Mouse (Mus musculus) intestine, embryonic 16.5 days (tissue): ENCODE measurements at regions not wholly inside any gene's neighbourhood (a gene's known extent, or its start where the extent isn't known, plus 50 kb on each side); places are given as distances from the start of the nearest gene placed in this dataset.

ENCODE experiments used
- ATAC-seq: fragments of 200-750 bp; cut with Nextera tagmentation; 2 replicates; pipeline ENCODE4 v1.8.0; 2017; ENCODE audit warnings: moderate TSS enrichment, moderate library complexity
- H3K27ac ChIP-seq: fragments of 300-500 bp; sonication (generic); 2 replicates; pipeline ENCODE4 v1.5.1; 2014; ENCODE audit warnings: mild to moderate bottlenecking, low read length
- H3K27me3 ChIP-seq: fragments of 300-500 bp; sonication (generic); replicated peaks from 2 replicates; pipeline ENCODE4 v1.6.1; 2014; ENCODE audit warnings: low read length, control low read depth, mixed read lengths; ENCODE audit not compliant: control insufficient read depth, insufficient read depth
- H3K36me3 ChIP-seq: fragments of 300-500 bp; sonication (generic); 2 replicates; pipeline ENCODE4 v1.6.1; 2014; ENCODE audit warnings: low read length, control low read depth; ENCODE audit not compliant: control insufficient read depth, insufficient read depth
- H3K4me1 ChIP-seq: fragments of 300-500 bp; sonication (generic); 2 replicates; pipeline ENCODE4 v1.6.1; 2014; ENCODE audit warnings: low read length, control low read depth, mixed read lengths; ENCODE audit not compliant: control insufficient read depth, insufficient read depth
- H3K4me2 ChIP-seq: fragments of 300-500 bp; sonication (generic); 2 replicates; pipeline ENCODE4 v1.6.1; 2014; ENCODE audit warnings: low read depth, low read length, control low read depth
- H3K4me3 ChIP-seq: fragments of 300-500 bp; sonication (generic); 2 replicates; pipeline ENCODE4 v1.5.1; 2014; ENCODE audit warnings: mild to moderate bottlenecking, low read length
- H3K9ac ChIP-seq: fragments of 300-500 bp; sonication (generic); 2 replicates; pipeline ENCODE4 v1.6.1; 2014; ENCODE audit warnings: low read depth, low read length
- H3K9me3 ChIP-seq: fragments of 300-500 bp; sonication (generic); 2 replicates; pipeline ENCODE4 v1.6.1; 2016; ENCODE audit warnings: low read length, control low read depth; ENCODE audit not compliant: control insufficient read depth
- WGBS: fragments of 180-500 bp; shearing (Covaris S2); extraction: QIAGEN DNeasy Blood & Tissue Kit; methylation state at CpG from one replicate; pipeline ENCODE4 v1.1.7; 2014; 5-methylcytosine and 5-hydroxymethylcytosine counted together

DNA sequence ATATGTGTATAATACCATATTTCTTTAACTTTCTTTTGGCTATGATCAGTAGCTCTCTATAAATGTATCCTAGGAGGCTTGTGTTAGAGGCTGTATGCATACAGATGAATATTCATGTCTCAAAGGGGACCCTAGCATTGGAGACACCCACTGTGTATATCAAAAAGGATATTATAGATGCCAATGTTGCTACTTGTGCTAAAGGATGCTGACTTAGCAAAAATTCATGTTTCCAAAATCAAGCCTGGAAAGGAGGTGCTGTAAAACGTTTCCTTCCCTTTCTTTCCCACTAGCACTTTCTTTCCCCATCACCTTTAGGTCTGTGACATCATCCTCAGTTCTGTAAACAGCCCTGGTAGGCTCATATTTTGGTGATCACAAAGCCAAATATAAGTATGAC, 519.4 kb downstream of the Rnf144a start:
- H3K9ac ChIP-seq, result no peak overlapping the region
- no peak for ATAC-seq
- H3K4me2 ChIP-seq, result no peak overlapping the region
- no peak overlapping the region for H3K4me3 ChIP-seq
- 24% methylated on average over 1 of the region's 1 CpGs for WGBS
- no peak overlapping the region for H3K27ac ChIP-seq
- H3K4me1 ChIP-seq, result no peaks in the 10 kb centered on the region
- no peaks in the 10 kb centered on the region for H3K9me3 ChIP-seq
- H3K27me3 ChIP-seq, result no peaks in the 10 kb centered on the region
- H3K36me3 ChIP-seq, result no peaks in the 10 kb centered on the region

DNA sequence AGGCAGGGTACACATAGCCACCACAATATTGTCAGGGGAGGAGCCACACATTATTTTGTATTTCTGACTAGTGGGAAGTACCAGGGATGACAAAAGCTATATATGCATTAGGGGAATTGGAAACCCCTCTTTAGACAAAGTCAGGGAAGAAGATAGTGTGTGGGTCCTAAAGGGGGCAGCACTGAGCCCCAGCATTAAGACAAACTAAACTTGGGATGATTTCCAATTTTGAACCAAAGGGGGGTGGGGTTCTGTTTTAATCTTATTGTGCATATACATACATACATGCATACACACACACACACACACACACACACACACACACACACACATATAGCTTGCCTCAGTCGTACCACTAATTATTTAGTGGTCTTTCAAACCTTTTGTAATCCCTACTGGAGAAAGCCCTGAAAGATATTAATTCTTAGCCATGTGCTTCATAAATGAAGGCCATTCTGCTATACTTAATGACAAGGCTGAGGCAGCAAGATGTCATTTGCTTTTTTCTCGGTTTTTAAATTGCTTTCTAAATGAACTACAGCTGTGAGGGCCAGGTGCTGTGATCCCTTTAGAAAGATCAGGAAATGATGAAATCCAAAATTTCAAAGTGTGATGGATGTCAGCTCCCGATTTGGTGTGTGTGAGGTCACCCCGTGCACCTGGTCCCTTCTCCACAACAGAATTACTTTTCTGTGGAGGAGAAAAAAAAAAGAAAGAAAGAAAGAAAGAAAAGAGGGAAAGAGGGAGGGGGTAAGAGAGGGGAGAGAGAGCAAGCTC, 523.5 kb downstream of the Rnf144a start:
- H3K27me3 ChIP-seq, result no peaks in the 10 kb centered on the region

DNA sequence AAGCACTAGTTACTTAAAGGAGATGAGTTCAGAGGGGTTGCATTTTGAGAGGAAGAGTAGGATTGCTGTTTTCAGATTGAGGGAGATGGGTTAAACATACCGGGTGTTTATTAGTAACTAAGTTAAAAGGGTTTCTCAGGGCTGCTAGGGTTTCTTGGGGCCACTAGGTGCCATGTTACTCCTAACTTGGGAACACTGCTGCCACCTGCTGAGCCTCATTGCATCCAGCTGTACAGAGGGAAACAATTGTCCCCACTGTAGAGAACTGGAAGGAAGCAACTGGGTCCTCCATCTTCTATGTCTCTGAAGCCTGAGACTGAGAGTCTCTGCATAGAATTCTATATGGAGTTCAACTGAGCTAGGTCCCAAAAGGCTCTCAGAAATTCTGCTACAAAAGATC, 524.3 kb downstream of the Rnf144a start:
- Histone ChIP-seq H3K36me3 (no peaks in the 10 kb centered on the region), H3K4me2 (no peak overlapping the region), H3K4me1 (no peaks in the 10 kb centered on the region), H3K4me3 (no peak overlapping the region), H3K9me3 (no peaks in the 10 kb centered on the region), H3K9ac (no peak overlapping the region), H3K27me3 (no peaks in the 10 kb centered on the region), H3K27ac (no peak overlapping the region)
- WGBS, result 83% methylated on average over 1 of the region's 1 CpGs
- no peak for ATAC-seq

More for the DNA sequence above, 523.5 kb downstream of the Rnf144a start:
- no peak overlapping the region for H3K27ac ChIP-seq
- 55% methylated on average over 4 of the region's 4 CpGs for WGBS
- no peak overlapping the region for H3K9ac ChIP-seq
- no peaks in the 10 kb centered on the region for H3K4me1 ChIP-seq
- H3K4me3 ChIP-seq, result no peak overlapping the region
- no peak for ATAC-seq
- H3K4me2 ChIP-seq, result no peak overlapping the region
- no peaks in the 10 kb centered on the region for H3K36me3 ChIP-seq
- H3K9me3 ChIP-seq, result no peaks in the 10 kb centered on the region

DNA sequence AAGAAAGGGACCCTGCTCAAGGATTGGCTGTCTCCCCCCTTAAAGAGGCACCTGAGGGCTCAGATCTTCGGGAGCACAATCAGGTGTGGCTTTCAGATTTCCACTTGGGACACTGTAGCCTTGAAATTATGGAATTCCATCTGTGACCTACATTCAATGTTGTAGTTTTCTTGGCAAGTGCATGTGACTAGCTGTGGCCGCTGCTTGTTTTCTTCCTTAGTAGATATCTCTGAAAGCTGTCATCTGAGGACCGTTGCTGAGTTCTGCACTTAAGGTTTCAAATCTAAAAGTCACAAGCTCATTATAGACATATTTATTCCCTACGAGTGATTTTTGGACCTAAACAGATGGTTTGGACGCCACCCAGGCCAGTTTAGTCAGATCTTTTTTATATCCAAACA, 531.3 kb downstream of the Rnf144a start:
- no peak overlapping the region for H3K4me2 ChIP-seq
- 65% methylated on average over 5 of the region's 5 CpGs for WGBS
- no peak for ATAC-seq

DNA sequence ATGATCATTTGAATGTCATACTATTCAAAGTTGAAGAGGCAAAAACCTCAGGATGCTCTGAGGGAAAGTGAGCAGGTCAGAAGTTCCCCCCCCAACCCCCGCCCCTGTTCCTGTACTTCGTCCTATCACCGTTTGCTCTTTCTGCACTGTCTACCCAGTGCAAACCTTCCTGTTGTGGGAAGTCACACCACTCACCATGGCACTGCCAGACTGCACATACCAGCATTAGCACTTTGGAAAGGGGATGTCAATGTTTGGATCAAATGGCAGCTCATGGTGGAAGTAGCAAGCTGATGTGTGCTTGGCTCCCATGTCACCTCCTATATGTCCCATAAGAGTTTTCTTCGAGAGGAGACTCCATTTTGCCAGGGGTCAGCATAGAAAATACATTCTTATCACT, 543.2 kb downstream of the Rnf144a start:
- no peaks in the 10 kb centered on the region for H3K9me3 ChIP-seq
- no peak overlapping the region for H3K27ac ChIP-seq
- ATAC-seq, result no peak
- no peaks in the 10 kb centered on the region for H3K27me3 ChIP-seq
- WGBS, result 74% methylated on average over 4 of the region's 4 CpGs
- H3K36me3 ChIP-seq, result no peaks in the 10 kb centered on the region
- H3K4me1 ChIP-seq, result no peaks in the 10 kb centered on the region
- H3K4me2 ChIP-seq, result no peak overlapping the region
- no peak overlapping the region for H3K9ac ChIP-seq
- H3K4me3 ChIP-seq, result no peak overlapping the region

More for the DNA sequence above, 531.3 kb downstream of the Rnf144a start:
- H3K4me3 ChIP-seq, result no peak overlapping the region
- H3K9ac ChIP-seq, result no peak overlapping the region
- no peak overlapping the region for H3K27ac ChIP-seq
- H3K9me3 ChIP-seq, result no peaks in the 10 kb centered on the region
- H3K36me3 ChIP-seq, result no peaks in the 10 kb centered on the region
- H3K4me1 ChIP-seq, result no peaks in the 10 kb centered on the region
- no peaks in the 10 kb centered on the region for H3K27me3 ChIP-seq

DNA sequence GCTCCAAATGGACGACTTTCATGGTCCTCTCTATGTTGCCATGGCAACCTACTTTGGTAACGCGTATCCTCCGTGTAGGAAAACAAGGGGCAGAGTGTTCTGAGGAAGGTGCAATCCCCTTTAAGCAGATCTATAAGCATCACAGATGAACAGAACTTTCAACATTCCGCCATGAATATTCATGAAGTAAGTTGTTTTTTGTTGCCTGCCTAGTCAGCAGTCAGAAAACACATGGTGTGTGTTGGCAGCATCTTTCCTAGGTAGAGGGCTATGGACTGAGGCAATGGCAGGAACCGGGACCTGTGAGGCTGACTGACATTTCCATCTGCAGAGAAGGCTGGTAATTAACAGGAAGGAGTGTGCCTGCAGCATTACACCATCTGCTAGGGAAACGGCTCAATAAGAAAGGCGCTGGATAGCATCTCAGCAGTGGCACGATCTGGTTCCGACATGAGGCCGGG, 544.0 kb downstream of the Rnf144a start:
- Histone ChIP-seq H3K9ac (no peak overlapping the region), H3K4me2 (no peak overlapping the region), H3K4me1 (no peaks in the 10 kb centered on the region), H3K27me3 (no peaks in the 10 kb centered on the region), H3K36me3 (no peaks in the 10 kb centered on the region), H3K27ac (no peak overlapping the region), H3K9me3 (no peaks in the 10 kb centered on the region), H3K4me3 (no peak overlapping the region)
- no peak for ATAC-seq
- WGBS, result 53% methylated on average over 11 of the region's 11 CpGs

DNA sequence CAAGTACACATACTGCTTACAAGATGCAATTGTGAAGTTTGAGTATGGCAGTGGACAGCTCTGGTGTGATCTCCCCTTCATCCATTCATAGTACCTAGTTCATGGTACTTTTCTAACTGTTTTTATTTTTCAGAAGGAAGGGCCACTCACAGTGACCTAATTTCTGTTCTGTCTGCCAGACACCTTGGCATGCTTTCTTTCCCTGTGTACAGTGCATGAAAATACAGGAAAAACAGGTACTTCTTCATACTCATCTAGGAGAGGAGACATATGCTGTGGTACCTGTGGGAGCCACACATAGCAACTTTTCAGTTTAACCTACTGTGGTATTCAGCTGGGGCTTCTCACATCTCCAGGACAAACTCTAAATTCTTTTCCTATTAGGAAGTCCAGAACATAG, 545.2 kb downstream of the Rnf144a start:
- Histone ChIP-seq H3K4me3 (no peak overlapping the region), H3K27ac (no peak overlapping the region), H3K36me3 (no peaks in the 10 kb centered on the region), H3K4me2 (no peak overlapping the region), H3K4me1 (no peaks in the 10 kb centered on the region), H3K27me3 (no peaks in the 10 kb centered on the region), H3K9me3 (no peaks in the 10 kb centered on the region), H3K9ac (no peak overlapping the region)
- ATAC-seq, result no peak

DNA sequence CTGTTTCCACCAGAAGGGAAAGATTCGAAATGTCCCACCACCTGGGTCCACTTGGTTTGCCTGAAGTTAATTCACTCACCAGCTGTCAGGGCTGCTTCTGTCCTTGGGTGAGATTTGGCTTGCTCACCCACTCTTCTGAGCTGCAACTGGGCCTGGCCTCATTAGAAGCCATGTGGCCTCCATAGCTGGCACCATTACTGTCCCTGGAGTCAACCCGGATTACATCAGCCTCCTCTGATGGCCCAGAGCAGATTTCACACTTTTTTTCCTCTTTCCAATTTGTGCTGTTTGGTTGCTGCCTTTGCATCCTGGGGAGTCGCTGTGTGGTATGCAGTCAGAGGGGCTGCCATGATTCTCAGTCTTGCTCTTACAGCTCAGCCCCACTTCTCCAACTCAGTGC, 550.0 kb downstream of the Rnf144a start:
- Histone ChIP-seq H3K27ac (no peak overlapping the region), H3K9ac (no peak overlapping the region), H3K9me3 (no peaks in the 10 kb centered on the region), H3K4me1 (no peaks in the 10 kb centered on the region), H3K4me2 (no peak overlapping the region), H3K27me3 (no peaks in the 10 kb centered on the region), H3K36me3 (no peaks in the 10 kb centered on the region), H3K4me3 (no peak overlapping the region)
- no peak for ATAC-seq
- 84% methylated on average over 3 of the region's 3 CpGs for WGBS

DNA sequence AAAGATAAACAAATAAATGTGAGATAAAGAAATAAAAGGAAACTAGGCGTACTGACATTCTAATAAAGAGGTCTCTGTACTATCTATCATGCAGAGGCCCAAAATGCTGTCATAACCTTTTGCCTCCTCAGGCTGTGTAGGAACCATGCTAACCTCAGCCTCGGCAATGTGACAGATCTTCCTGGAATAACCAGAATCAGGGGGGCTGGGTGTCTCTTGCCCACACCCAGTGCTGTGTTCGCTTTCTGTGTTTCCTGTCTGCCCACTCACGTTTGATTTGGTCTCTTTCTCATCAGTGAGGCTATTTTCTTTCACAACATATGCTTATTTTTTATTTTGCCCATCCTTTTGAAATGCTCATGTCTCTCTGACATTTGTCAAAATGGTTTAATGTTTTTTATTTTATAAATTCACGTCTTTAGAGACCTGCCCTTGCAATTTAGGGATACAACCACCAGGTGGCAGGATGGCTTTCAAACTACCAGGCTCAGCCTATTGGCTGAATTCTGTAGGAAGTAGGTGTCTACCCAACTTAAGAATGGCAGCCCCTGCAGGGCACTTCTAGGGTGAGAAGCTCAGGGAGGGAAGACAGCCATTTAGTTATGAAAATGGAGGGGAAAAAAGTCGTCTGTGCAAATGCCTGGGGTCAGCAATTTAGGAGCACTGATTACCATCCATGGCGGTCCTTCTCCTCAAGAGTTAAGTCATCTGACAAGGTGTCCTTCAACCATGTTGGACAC, 550.8 kb downstream of the Rnf144a start:
- Histone ChIP-seq H3K27me3 (no peaks in the 10 kb centered on the region), H3K36me3 (no peaks in the 10 kb centered on the region), H3K9ac (no peak overlapping the region), H3K4me2 (no peak overlapping the region), H3K27ac (no peak overlapping the region), H3K4me1 (no peaks in the 10 kb centered on the region), H3K4me3 (no peak overlapping the region), H3K9me3 (no peaks in the 10 kb centered on the region)
- 73% methylated on average over 7 of the region's 7 CpGs for WGBS
- ATAC-seq, result no peak
